Mouse (Mus musculus): ENCODE results near the gene Olfr357. TPM values are rescaled to one million over a fixed set of nuclear protein-coding genes. Genes with fewer than 3 reads are reported as not detected.

Gene Olfr357
- total and polyA plus RNA-seq, 3 experiments, result not detected

- dilution Hi-C loops (cut with MboI; ENCODE audit: extremely low pct_ligation_motif_present, extremely low pct_unique_long_range_greater_than_20kb, low sequenced_read_pairs), result no loop called here
These were observed 15.6 kb downstream of the Olfr357 start, which contains the start of gene Olfr358 for GRCm38 (mm10) chr2:37009235-37009634. Gene Olfr358 (minus strand): TSS chr2:37009335.

More at GRCm38 (mm10) chr2:37009235-37009634, 15.6 kb downstream of the Olfr357 start, which contains the start of gene Olfr358:
- TF ChIP-seq IRF4 (IDR thresholded peaks at IDR 0.05; ENCODE audit: low read depth, low read length), result no peak
- TF ChIP-seq RCOR1 (conservative IDR thresholded peaks at IDR 0.05; ENCODE audit: low read depth, low read length), result no peak
- TF ChIP-seq TCF12 (IDR thresholded peaks at IDR 0.05; ENCODE audit: low read depth, low read length), result no peak
- TF ChIP-seq E2F4 (IDR thresholded peaks at IDR 0.05; ENCODE audit: insufficient replicate concordance, low read depth, low read length), result no peak
- no peak for DNase-seq (ENCODE audit: extremely low read depth)
- no peak within 1 kb of the TSS for H3K9ac ChIP-seq (ENCODE audit: insufficient read depth, low read depth)
- H3K9me3 ChIP-seq (replicated peaks; ENCODE audit: low read length), result no peaks in the 10 kb centered on the region
- no peak within 1 kb of the TSS for H3K27ac ChIP-seq (ENCODE audit: insufficient read depth, low read depth)
- no peaks in the 10 kb centered on the region for H3K4me1 ChIP-seq (ENCODE audit: control insufficient read depth in 1 of 2, insufficient read depth in 2 of 2)
- peaks cover 36% of the 10 kb centered on the region for H3K27me3 ChIP-seq (replicated peaks)
- no peaks in the 10 kb centered on the region for H3K79me2 ChIP-seq (replicated peaks; ENCODE audit: control insufficient read depth, extremely low read depth, insufficient read depth, poor library complexity, severe bottlenecking)
- H3K4me3 ChIP-seq (replicated peaks in 1 of 3; ENCODE audit: low read depth in 2 of 3, low read length in 2 of 3, poor library complexity in 1 of 3), result no peak within 1 kb of the TSS
- H3K36me3 ChIP-seq (replicated peaks in 1 of 2; ENCODE audit: control insufficient read depth in 1 of 2, insufficient read depth in 1 of 2, low read length in 1 of 2), result no peaks in the 10 kb centered on the region
- in situ Hi-C loops (cut with MboI; ENCODE audit: low pct_ligation_motif_present, low pct_unique_long_range_greater_than_20kb, low sequenced_read_pairs), result no loop called here
- H3K4me2 ChIP-seq (ENCODE audit: insufficient read depth, low read depth, poor library complexity, severe bottlenecking), result no peak within 1 kb of the TSS

Other genes with a start within 250 kb of the Olfr357 start
- gene Olfr348, start 209.6 kb upstream of the Olfr357 start, total RNA-seq (2012; rRNA removed), result not detected in 2 replicates
- gene Olfr348, start 209.6 kb upstream of the Olfr357 start, total RNA-seq (2014; rRNA removed), result not detected in 2 replicates
- gene Olfr348, start 209.6 kb upstream of the Olfr357 start, polyA plus RNA-seq (2012; ENCODE audit: insufficient read length, low read depth), result not detected in 2 replicates
- not detected in 2 replicates for gene Olfr50, start 203.3 kb upstream of the Olfr357 start, total RNA-seq (2012; rRNA removed)
- not detected in 2 replicates for gene Olfr50, start 203.3 kb upstream of the Olfr357 start, total RNA-seq (2014; rRNA removed)
- not detected in 2 replicates for gene Olfr50, start 203.3 kb upstream of the Olfr357 start, polyA plus RNA-seq (2012; ENCODE audit: insufficient read length, low read depth)
- gene Olfr3, start 176.8 kb upstream of the Olfr357 start, total RNA-seq (2012; rRNA removed), result not detected in 2 replicates
- gene Olfr3, start 176.8 kb upstream of the Olfr357 start, total RNA-seq (2014; rRNA removed), result not detected in 2 replicates
- gene Olfr3, start 176.8 kb upstream of the Olfr357 start, polyA plus RNA-seq (2012; ENCODE audit: insufficient read length, low read depth), result not detected in 2 replicates
- not detected in 2 replicates for gene Olfr350, start 147.5 kb upstream of the Olfr357 start, total RNA-seq (2012; rRNA removed)
- not detected in 2 replicates for gene Olfr350, start 147.5 kb upstream of the Olfr357 start, total RNA-seq (2014; rRNA removed)
- gene Olfr350, start 147.5 kb upstream of the Olfr357 start, polyA plus RNA-seq (2012; ENCODE audit: insufficient read length, low read depth), result not detected in 2 replicates
- not detected in 2 replicates for gene Olfr351, start 131.2 kb upstream of the Olfr357 start, total RNA-seq (2012; rRNA removed)
- gene Olfr351, start 131.2 kb upstream of the Olfr357 start, total RNA-seq (2014; rRNA removed), result not detected in 2 replicates
- gene Olfr351, start 131.2 kb upstream of the Olfr357 start, polyA plus RNA-seq (2012; ENCODE audit: insufficient read length, low read depth), result not detected in 2 replicates
- gene Olfr352, start 125.4 kb upstream of the Olfr357 start, total RNA-seq (2012; rRNA removed), result not detected in 2 replicates
- gene Olfr352, start 125.4 kb upstream of the Olfr357 start, total RNA-seq (2014; rRNA removed), result not detected in 2 replicates
- not detected in 2 replicates for gene Olfr352, start 125.4 kb upstream of the Olfr357 start, polyA plus RNA-seq (2012; ENCODE audit: insufficient read length, low read depth)
- not detected in 2 replicates for gene Olfr353, start 100.9 kb upstream of the Olfr357 start, total RNA-seq (2012; rRNA removed)
- not detected in 2 replicates for gene Olfr353, start 100.9 kb upstream of the Olfr357 start, total RNA-seq (2014; rRNA removed)
- not detected in 2 replicates for gene Olfr353, start 100.9 kb upstream of the Olfr357 start, polyA plus RNA-seq (2012; ENCODE audit: insufficient read length, low read depth)
- gene Olfr354, start 88.1 kb upstream of the Olfr357 start, total RNA-seq (2012; rRNA removed), result not detected in 2 replicates
- not detected in 2 replicates for gene Olfr354, start 88.1 kb upstream of the Olfr357 start, total RNA-seq (2014; rRNA removed)
- gene Olfr354, start 88.1 kb upstream of the Olfr357 start, polyA plus RNA-seq (2012; ENCODE audit: insufficient read length, low read depth), result not detected in 2 replicates
- not detected in 2 replicates for gene Olfr355, start 64.9 kb upstream of the Olfr357 start, total RNA-seq (2012; rRNA removed)
- gene Olfr355, start 64.9 kb upstream of the Olfr357 start, total RNA-seq (2014; rRNA removed), result not detected in 2 replicates
- gene Olfr355, start 64.9 kb upstream of the Olfr357 start, polyA plus RNA-seq (2012; ENCODE audit: insufficient read length, low read depth), result not detected in 2 replicates
- not detected in 2 replicates for gene Olfr356, start 56.7 kb upstream of the Olfr357 start, total RNA-seq (2012; rRNA removed)
- not detected in 2 replicates for gene Olfr356, start 56.7 kb upstream of the Olfr357 start, total RNA-seq (2014; rRNA removed)
- gene Olfr356, start 56.7 kb upstream of the Olfr357 start, polyA plus RNA-seq (2012; ENCODE audit: insufficient read length, low read depth), result not detected in 2 replicates
- gene Olfr358, start 15.5 kb downstream of the Olfr357 start, total RNA-seq (2012; rRNA removed), result not detected in 2 replicates
- not detected in 2 replicates for gene Olfr358, start 15.5 kb downstream of the Olfr357 start, total RNA-seq (2014; rRNA removed)
- not detected in 2 replicates for gene Olfr358, start 15.5 kb downstream of the Olfr357 start, polyA plus RNA-seq (2012; ENCODE audit: insufficient read length, low read depth)
- not detected in 2 replicates for gene Olfr360, start 71.9 kb downstream of the Olfr357 start, total RNA-seq (2012; rRNA removed)
- not detected in 2 replicates for gene Olfr360, start 71.9 kb downstream of the Olfr357 start, total RNA-seq (2014; rRNA removed)
- not detected in 2 replicates for gene Olfr360, start 71.9 kb downstream of the Olfr357 start, polyA plus RNA-seq (2012; ENCODE audit: insufficient read length, low read depth)
- gene Olfr361, start 95.5 kb downstream of the Olfr357 start, total RNA-seq (2012; rRNA removed), result not detected in 2 replicates
- not detected in 2 replicates for gene Olfr361, start 95.5 kb downstream of the Olfr357 start, total RNA-seq (2014; rRNA removed)
- gene Olfr361, start 95.5 kb downstream of the Olfr357 start, polyA plus RNA-seq (2012; ENCODE audit: insufficient read length, low read depth), result not detected in 2 replicates
- gene Olfr362, start 124.1 kb downstream of the Olfr357 start, total RNA-seq (2012; rRNA removed), result not detected in 2 replicates
- gene Olfr362, start 124.1 kb downstream of the Olfr357 start, total RNA-seq (2014; rRNA removed), result not detected in 2 replicates
- not detected in 2 replicates for gene Olfr362, start 124.1 kb downstream of the Olfr357 start, polyA plus RNA-seq (2012; ENCODE audit: insufficient read length, low read depth)
- gene Olfr364-ps1, start 145.5 kb downstream of the Olfr357 start, total RNA-seq (2012; rRNA removed), result not detected in 2 replicates
- not detected in 2 replicates for gene Olfr364-ps1, start 145.5 kb downstream of the Olfr357 start, total RNA-seq (2014; rRNA removed)
- not detected in 2 replicates for gene Olfr364-ps1, start 145.5 kb downstream of the Olfr357 start, polyA plus RNA-seq (2012; ENCODE audit: insufficient read length, low read depth)
- not detected in 2 replicates for gene Olfr365, start 194.4 kb downstream of the Olfr357 start, total RNA-seq (2012; rRNA removed)
- gene Olfr365, start 194.4 kb downstream of the Olfr357 start, total RNA-seq (2014; rRNA removed), result not detected in 2 replicates
- gene Olfr365, start 194.4 kb downstream of the Olfr357 start, polyA plus RNA-seq (2012; ENCODE audit: insufficient read length, low read depth), result not detected in 2 replicates
- not detected in 2 replicates for gene Olfr366, start 217.7 kb downstream of the Olfr357 start, total RNA-seq (2012; rRNA removed)
- not detected in 2 replicates for gene Olfr366, start 217.7 kb downstream of the Olfr357 start, total RNA-seq (2014; rRNA removed)
- 0.04 TPM in 1 of 2 replicates, not detected in the other for gene Olfr366, start 217.7 kb downstream of the Olfr357 start, polyA plus RNA-seq (2012; ENCODE audit: insufficient read length, low read depth)

Data from CH12.LX (cell line).